Mouse (Mus musculus) liver, adult 2 months (tissue): ENCODE measurements around the gene Ptcd1.

Source experiments
- CTCF ChIP-seq: fragments of 200-500 bp; IDR thresholded peaks from 2 replicates; pipeline ENCODE4 v1.5.1; 2011; ENCODE audit warnings: low read depth, low read length, control low read depth
- POLR2A ChIP-seq: fragments of 200-500 bp; IDR thresholded peaks from 2 replicates; pipeline ENCODE4 v1.6.1; 2011; ENCODE audit warnings: low read length, control low read depth; ENCODE audit not compliant: insufficient read depth; ENCODE audit errors: extremely low read depth

GRCm38 (mm10) chr5:145147748-145148147 is 19.2 kb downstream of the Ptcd1 start:
- TF ChIP-seq POLR2A: no peak
- TF ChIP-seq CTCF: no peak
